Mouse (Mus musculus) midbrain, embryonic 16.5 days (tissue): ENCODE data around the gene Mrpl4. TPM values are rescaled to one million over a fixed set of nuclear protein-coding genes. Genes with fewer than 3 reads are reported as not detected.

Experiments used
- ATAC-seq: fragments of 200-750 bp; cut with Nextera tagmentation; 2 replicates; pipeline ENCODE4 v1.8.0; 2017; ENCODE audit warnings: moderate TSS enrichment
- H3K27ac ChIP-seq: fragments of 300-500 bp; sonication (generic); 2 replicates; pipeline ENCODE4 v1.5.1; 2014; ENCODE audit warnings: mild to moderate bottlenecking, low read length, mixed read lengths
- H3K27me3 ChIP-seq: fragments of 300-500 bp; sonication (generic); 2 replicates; pipeline ENCODE4 v1.6.1; 2014; ENCODE audit warnings: low read depth, low read length, mixed read lengths; ENCODE audit not compliant: control insufficient read depth, insufficient read depth
- H3K36me3 ChIP-seq: fragments of 300-500 bp; sonication (generic); 2 replicates; pipeline ENCODE4 v1.6.1; 2014; ENCODE audit warnings: mild to moderate bottlenecking, low read length, moderate library complexity, mixed read lengths; ENCODE audit not compliant: control insufficient read depth, insufficient read depth
- H3K4me1 ChIP-seq: fragments of 300-500 bp; sonication (generic); 2 replicates; pipeline ENCODE4 v1.6.1; 2014; ENCODE audit warnings: mild to moderate bottlenecking, low read length, mixed read lengths; ENCODE audit not compliant: control insufficient read depth, insufficient read depth
- H3K4me2 ChIP-seq: fragments of 300-500 bp; sonication (generic); 2 replicates; pipeline ENCODE4 v1.6.1; 2014; ENCODE audit warnings: mild to moderate bottlenecking, low read length, mixed read lengths
- H3K4me3 ChIP-seq: fragments of 300-500 bp; sonication (generic); 2 replicates; pipeline ENCODE4 v1.5.1; 2014; ENCODE audit warnings: low read depth, mild to moderate bottlenecking, low read length, moderate library complexity, mixed read lengths
- H3K9ac ChIP-seq: fragments of 300-500 bp; sonication (generic); 2 replicates; pipeline ENCODE4 v1.6.1; 2014; ENCODE audit warnings: low read depth, low read length, mixed read lengths
- H3K9me3 ChIP-seq: fragments of 300-500 bp; sonication (generic); replicated peaks from 2 replicates; pipeline ENCODE4 v1.6.1; 2014; ENCODE audit warnings: mild to moderate bottlenecking, low read length, mixed read lengths; ENCODE audit not compliant: control insufficient read depth, poor library complexity, severe bottlenecking
- WGBS: fragments of 180-500 bp; shearing (Covaris S2); extraction: QIAGEN DNeasy Blood & Tissue Kit; methylation state at CpG from one replicate; pipeline ENCODE4 v1.1.7; 2014; 5-methylcytosine and 5-hydroxymethylcytosine counted together
- polyA plus RNA-seq: library from polyadenylated mRNA; unstranded; fragments of >200 nt; fragmentation: Nextera tagmentation; extraction: Ambion mirVana; gene quantifications from 2 replicates; pipeline ENCODE4 v1.2.1, GENCODE M21; 2015

Mrpl4 gene
- polyA plus RNA-seq, 1 experiment from 2014 or later, result 104 TPM

DNA sequence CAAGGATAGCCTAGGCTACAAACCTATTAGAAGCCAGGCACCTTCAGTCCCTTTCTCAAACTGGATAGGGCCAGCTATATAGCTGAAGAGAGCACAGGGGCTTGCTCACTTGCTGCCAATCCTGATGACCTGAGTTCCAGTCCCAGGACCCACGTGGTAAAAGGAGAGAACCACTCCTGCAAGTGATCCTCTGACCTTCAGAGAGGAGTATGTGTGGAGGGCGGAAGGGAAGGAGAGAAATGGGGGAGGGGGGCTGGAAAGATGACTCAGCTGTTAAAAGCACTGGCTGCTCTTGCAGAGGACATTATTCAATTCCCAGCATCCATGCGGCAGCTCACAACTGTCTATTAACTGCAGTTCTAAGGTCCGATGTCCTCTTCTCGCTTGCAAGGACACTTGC lies 23.4 kb upstream of the Mrpl4 start:
- Histone ChIP-seq H3K27me3 (no peaks in the 10 kb centered on the region), H3K4me3 (no peak overlapping the region), H3K9ac (no peak overlapping the region), H3K36me3 (no peaks in the 10 kb centered on the region), H3K27ac (no peak overlapping the region), H3K9me3 (no peaks in the 10 kb centered on the region), H3K4me2 (no peak overlapping the region), H3K4me1 (peaks cover 7% of the 10 kb centered on the region; the same call in 1 of the 2 replicates)
- no peak for ATAC-seq
- WGBS, result 76% methylated on average over 5 of the region's 5 CpGs

DNA sequence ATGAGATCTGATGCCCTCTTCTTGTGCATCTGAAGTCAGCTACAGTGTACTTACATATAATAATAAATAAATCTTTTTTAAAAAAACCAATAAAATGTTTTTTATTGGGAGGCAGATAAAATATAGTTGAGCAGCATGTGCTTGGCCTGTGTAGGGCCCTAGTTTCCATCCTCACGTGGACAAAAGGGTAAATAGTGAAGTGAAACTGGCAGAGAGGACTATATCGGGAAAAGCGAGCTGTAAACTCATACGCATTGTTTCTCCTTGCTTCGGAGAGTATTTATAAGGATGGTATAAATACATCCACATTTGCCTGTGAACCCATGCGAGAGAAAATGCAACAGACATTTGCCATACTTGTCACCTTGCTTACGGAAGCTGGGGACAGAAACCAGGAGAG lies 22.8 kb upstream of the Mrpl4 start:
- Histone ChIP-seq H3K4me3 (no peak overlapping the region), H3K9ac (no peak overlapping the region), H3K4me2 (no peak overlapping the region), H3K27ac (no peak overlapping the region), H3K36me3 (no peaks in the 10 kb centered on the region), H3K27me3 (no peaks in the 10 kb centered on the region), H3K4me1 (peaks cover 7% of the 10 kb centered on the region; the same call in 1 of the 2 replicates), H3K9me3 (no peaks in the 10 kb centered on the region)
- 87% methylated on average over 7 of the region's 7 CpGs for WGBS
- no peak for ATAC-seq

DNA sequence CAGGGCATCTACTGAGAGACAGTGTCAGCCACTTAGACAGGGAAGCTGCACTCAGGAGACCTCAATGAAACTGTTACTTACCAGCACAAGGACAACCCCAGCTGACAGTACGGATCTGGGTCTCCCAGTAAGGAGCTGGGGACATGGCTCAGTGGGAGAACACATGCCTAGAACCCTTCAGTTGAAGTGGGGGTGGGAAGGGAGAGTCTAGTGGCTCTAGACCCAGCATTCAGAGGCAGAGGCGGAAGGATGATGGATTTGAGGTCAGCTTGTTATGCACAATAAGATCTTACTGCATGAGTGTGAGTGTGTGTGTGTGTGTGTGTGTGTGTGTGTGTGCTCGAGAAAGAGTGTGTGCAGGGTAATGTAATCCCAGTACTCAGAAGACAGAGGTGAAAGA lies 20.4 kb upstream of the Mrpl4 start:
- Histone ChIP-seq H3K4me2 (no peak overlapping the region), H3K36me3 (no peaks in the 10 kb centered on the region), H3K27me3 (no peaks in the 10 kb centered on the region), H3K9me3 (no peaks in the 10 kb centered on the region), H3K4me1 (no peaks in the 10 kb centered on the region), H3K27ac (no peak overlapping the region), H3K4me3 (no peak overlapping the region), H3K9ac (no peak overlapping the region)
- 61% methylated on average over 3 of the region's 3 CpGs for WGBS
- no peak for ATAC-seq

DNA sequence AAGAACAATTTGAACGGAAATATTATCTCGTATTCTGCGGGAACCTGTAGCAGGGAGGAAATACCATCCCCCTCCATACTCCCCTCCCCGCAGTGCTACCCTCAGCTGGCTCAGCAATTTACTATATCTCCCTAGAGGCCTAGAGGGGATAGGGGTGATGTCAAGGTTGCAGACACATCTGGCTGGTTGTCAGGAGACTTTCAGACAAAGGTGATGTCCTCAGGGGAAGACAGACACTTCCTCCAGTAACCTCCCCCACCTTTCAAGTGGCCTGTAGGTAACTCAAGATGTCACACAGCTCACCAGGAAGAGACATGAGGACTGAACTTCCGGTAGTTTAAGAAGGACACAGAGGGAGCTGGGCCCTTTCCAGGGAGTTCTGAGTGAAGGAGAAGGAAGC lies 19.4 kb upstream of the Mrpl4 start:
- Histone ChIP-seq H3K4me2 (no peak overlapping the region), H3K4me1 (no peaks in the 10 kb centered on the region), H3K36me3 (no peaks in the 10 kb centered on the region), H3K27me3 (no peaks in the 10 kb centered on the region; the same call in 1 of the 2 replicates), H3K9me3 (no peaks in the 10 kb centered on the region), H3K27ac (no peak overlapping the region), H3K4me3 (no peak overlapping the region), H3K9ac (no peak overlapping the region)
- 73% methylated on average over 5 of the region's 5 CpGs for WGBS
- ATAC-seq, result no peak

DNA sequence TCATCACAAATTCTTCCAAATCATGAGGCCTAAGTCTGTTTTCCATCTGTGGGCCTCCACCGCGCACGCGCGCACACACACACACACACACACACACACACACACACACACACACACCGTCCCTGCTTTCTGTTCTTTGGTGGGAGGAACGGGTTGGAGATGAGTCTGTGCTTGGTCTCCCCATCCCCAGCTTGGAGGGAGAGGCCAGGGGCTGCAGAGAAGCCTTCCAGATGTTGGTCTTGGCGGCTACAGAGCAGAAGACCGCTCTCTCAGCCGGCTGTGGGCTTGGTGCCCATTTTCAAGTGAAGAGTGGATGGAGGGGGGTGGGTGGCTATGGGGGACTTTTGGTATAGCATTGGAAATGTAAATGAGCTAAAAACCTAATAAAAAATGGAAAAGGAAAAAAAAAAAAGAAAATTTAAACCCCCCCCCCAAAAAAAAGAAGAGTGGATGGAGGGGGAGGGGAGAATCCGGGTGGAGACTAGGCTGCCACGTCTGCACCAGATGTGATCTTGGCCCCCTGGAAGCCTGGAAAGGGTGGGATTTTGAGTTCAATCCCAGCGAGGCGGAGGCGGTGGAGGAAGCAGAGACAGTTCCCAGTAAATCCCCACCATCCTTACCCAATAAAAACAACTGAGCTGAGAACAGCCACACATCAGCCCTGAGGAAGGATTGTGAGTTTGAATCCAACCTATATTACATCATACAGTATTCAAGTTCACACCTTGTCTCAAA lies 15.4 kb upstream of the Mrpl4 start:
- Histone ChIP-seq H3K27ac (no peak overlapping the region), H3K4me2 (no peak overlapping the region), H3K9ac (no peak overlapping the region), H3K4me1 (peaks cover 4% of the 10 kb centered on the region), H3K9me3 (no peaks in the 10 kb centered on the region), H3K4me3 (no peak overlapping the region), H3K27me3 (no peaks in the 10 kb centered on the region; the same call in 1 of the 2 replicates), H3K36me3 (no peaks in the 10 kb centered on the region)
- WGBS, result 59% methylated on average over 15 of the region's 15 CpGs
- ATAC-seq, result no peak

DNA sequence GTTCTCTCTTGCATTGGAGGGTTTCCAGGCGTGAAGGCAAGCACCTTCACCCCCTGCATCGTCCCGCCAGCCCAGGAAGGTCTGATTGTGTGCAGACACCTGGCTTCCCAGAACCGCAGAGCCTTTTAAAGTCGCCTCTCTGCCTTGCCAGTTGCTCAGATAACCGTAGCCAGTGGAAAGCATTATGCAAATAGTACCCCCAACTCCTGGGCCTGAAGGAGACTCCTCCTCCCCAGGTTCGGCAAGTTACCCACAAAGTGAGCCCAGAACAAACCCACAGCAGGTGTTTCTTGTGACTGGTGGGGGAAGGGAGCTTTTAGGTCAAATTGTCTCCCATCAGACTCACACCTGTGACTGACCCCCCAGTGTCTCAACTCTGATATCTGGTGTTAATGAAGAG lies 14.6 kb upstream of the Mrpl4 start:
- Histone ChIP-seq H3K36me3 (no peaks in the 10 kb centered on the region), H3K27ac (no peak overlapping the region), H3K27me3 (no peaks in the 10 kb centered on the region; the same call in 1 of the 2 replicates), H3K9ac (no peak overlapping the region), H3K9me3 (no peaks in the 10 kb centered on the region), H3K4me3 (no peak overlapping the region), H3K4me1 (peaks cover 4% of the 10 kb centered on the region), H3K4me2 (no peak overlapping the region)
- no peak for ATAC-seq
- WGBS, result 19% methylated on average over 7 of the region's 7 CpGs

DNA sequence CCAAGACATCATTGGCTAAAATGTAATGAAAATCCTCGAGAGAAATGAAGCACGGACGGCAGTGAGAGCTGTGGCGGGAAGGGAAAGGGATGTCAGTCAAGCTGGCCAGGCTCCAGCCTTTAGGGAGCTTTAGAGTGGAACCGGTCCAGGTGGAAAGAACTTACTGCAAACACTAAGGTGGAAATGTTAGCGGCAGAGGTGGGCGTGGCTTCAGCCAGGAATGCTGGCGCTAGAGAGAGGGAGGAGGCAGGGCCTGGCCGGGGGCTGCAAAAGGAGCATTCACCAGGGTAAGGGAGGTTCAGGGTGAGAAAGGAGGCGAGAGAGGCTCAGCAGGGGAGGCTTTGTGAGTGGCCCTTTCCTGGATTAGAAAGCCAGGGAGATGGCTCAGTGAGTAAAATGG lies 11.7 kb upstream of the Mrpl4 start:
- ATAC-seq, result no peak
- Histone ChIP-seq H3K4me3 (no peak overlapping the region), H3K4me2 (peak overlapping the region; percentile 32), H3K9ac (peak overlapping the region; percentile 34; the same call in 1 of the 2 replicates), H3K27me3 (no peaks in the 10 kb centered on the region; the same call in 1 of the 2 replicates), H3K36me3 (no peaks in the 10 kb centered on the region), H3K9me3 (no peaks in the 10 kb centered on the region), H3K4me1 (peaks cover 4% of the 10 kb centered on the region), H3K27ac (no peak overlapping the region)
- 6% methylated on average over 10 of the region's 10 CpGs for WGBS

DNA sequence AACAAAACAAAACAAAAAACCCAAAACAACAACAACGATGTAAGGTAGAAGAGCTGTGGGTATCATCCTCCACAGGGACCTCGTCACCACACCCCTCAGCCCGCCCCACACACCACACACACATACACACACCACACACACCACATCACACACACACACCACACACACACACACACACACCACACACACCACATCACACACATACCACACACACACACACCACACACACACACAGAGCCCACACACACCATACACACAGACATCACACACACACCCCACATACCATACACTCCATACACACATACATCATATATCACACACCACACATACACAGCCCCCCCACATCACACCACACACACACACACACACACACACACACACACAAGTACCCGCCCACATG lies 11.0 kb upstream of the Mrpl4 start:
- H3K4me2 ChIP-seq, result no peak overlapping the region
- H3K9me3 ChIP-seq, result no peaks in the 10 kb centered on the region
- no peak overlapping the region for H3K4me3 ChIP-seq
- ATAC-seq, result no peak
- 98% methylated on average over 4 of the region's 4 CpGs for WGBS
- H3K9ac ChIP-seq, result no peak overlapping the region
- H3K4me1 ChIP-seq, result peaks cover 4% of the 10 kb centered on the region
- H3K36me3 ChIP-seq, result no peaks in the 10 kb centered on the region
- H3K27ac ChIP-seq, result no peak overlapping the region
- no peaks in the 10 kb centered on the region; the same call in 1 of the 2 replicates for H3K27me3 ChIP-seq

DNA sequence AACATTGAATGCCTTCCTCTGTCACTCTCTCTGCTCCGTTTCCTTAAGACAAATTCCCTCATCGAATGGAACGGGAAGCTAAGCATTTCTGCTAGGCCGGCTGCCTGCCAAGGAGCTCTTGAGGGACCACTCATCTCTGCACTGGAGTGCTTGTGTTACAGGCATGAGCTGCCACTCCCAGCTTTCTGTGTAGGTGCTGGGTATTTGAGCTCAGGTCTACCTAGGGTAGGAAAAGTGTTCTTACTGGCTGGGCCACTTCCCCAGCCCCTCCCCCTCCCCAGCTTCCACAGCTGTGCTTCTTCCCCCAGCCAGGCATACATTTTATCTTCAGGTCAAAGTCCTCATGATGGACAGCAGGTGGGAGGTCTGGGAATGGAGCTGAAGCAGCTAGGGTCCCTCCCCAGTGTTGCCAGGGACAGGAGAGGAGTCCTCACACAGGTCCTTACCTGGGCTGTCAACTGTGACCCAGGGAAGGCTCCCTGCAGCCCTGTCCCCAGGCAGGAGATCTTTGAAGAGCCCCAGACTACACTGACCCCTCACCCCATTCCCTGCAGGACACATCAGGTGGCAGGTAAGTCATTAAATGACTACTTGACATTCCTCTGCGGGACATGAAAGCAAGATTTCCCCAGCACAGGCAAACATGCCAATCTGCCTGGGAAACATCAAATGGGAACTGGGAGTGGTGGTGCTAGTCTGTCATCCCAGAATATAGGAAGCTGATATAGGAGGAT lies 9.2 kb upstream of the Mrpl4 start:
- H3K4me3 ChIP-seq, result no peak overlapping the region
- peaks cover 4% of the 10 kb centered on the region for H3K4me1 ChIP-seq
- H3K27me3 ChIP-seq, result no peaks in the 10 kb centered on the region; the same call in 1 of the 2 replicates
- H3K36me3 ChIP-seq, result no peaks in the 10 kb centered on the region
- H3K4me2 ChIP-seq, result no peak overlapping the region
- 60% methylated on average over 5 of the region's 5 CpGs for WGBS
- no peak for ATAC-seq
- no peak overlapping the region for H3K27ac ChIP-seq
- H3K9me3 ChIP-seq, result no peaks in the 10 kb centered on the region
- H3K9ac ChIP-seq, result no peak overlapping the region
